Mouse (Mus musculus): ENCODE measurements around the gene Smarcc2.

Smarcc2 gene

GRCm38 (mm10) chr10:128516029-128516428 is 57.0 kb downstream of the Smarcc2 start:
- no peak for DNase-seq (ENCODE audit: low spot score)

DNA sequence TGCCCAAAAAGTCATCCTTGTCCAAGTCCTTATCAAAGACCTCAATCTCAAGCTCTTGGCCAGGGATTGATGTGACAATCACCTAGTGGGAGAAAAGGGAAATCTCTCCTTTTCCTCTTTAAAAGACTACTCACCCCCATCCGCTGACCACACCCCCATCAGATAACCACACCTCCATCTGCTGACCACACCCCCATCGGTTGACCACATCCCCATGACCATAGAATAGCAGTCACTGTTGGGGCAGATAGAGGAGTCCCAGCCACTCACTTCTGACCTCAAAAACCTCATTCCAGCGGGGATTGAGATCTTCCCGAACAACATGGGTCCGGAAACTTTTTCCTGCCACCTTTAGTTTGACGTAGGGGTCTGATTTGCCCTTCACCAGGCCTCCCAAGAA is 57.6 kb downstream of the Smarcc2 start:
- no peak for DNase-seq (ENCODE audit: low spot score)

GRCm38 (mm10) chr10:128518833-128519232 is 59.8 kb downstream of the Smarcc2 start:
- DNase-seq (ENCODE audit: low spot score) = peak; percentile 44

DNA sequence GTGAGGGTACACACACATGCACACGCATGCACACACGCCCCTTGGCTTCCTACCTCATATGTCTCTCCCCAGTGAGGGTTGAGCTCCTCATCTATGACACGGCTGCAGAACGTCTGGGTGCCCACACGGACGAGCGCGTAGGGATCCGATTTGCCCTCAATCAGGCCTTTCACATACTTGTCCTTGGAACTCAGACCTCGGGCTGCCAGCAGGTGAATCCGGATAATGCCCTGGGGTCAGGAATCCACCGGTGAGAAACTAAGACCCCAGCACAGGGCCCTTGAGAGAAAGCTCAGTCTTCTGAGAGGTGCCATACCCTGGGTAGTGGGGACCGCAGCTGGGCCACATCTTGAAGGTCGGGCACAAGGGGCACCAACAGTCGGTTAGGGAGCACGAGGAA is 61.5 kb downstream of the Smarcc2 start:
- DNase-seq (ENCODE audit: low spot score) = no peak

GRCm38 (mm10) chr10:128522351-128522750 is 63.3 kb downstream of the Smarcc2 start:
- DNase-seq (ENCODE audit: low spot score) = no peak

GRCm38 (mm10) chr10:128524111-128524731 is 65.2 kb downstream of the Smarcc2 start:
- no peak for DNase-seq (ENCODE audit: low spot score)

GRCm38 (mm10) chr10:128524732-128525662 is 65.9 kb downstream of the Smarcc2 start:
- DNase-seq (ENCODE audit: low spot score) = peak; percentile 64

DNA sequence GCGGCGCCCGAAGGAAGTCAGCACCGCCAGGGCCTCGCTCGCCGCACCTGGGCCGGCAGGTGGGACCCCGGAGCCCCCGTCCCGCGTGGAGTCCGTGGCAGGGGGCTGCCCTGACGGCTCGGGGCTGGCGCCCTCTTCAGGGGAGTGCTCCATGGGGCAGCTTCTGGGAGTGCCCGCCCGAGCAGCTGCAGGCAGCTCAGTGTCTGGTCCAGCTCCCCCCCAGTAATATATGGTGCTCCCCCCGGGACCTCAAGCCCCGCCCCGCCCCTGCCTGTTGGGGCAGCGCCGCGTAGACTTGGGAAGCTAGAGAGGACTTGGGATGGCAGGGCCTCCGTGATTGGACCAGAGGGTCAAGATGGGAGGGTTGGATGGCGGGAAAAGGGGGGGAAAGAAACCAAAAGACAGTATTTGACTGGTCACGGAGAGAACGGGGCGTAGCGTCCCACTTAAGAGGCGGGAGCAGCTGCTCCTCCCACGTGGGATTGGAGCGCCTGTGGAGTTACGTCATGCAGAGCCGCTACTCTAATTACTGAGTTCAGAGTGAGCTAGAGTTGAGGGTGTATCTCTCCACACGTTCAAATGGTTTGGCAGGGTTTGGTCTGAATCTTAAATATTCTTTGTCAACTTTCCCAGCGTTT is 66.7 kb downstream of the Smarcc2 start, which contains the start of gene Esyt1:
TSS of gene Esyt1 (minus strand) at position 201 of the 638 bp plus-strand sequence.
- peak; percentile 88 for DNase-seq (ENCODE audit: low spot score)

GRCm38 (mm10) chr10:128526366-128527356 is 67.6 kb downstream of the Smarcc2 start:
- DNase-seq (ENCODE audit: low spot score) = no peak

GRCm38 (mm10) chr10:128535206-128535605 is 76.2 kb downstream of the Smarcc2 start:
- no peak for DNase-seq (ENCODE audit: low spot score)

DNA sequence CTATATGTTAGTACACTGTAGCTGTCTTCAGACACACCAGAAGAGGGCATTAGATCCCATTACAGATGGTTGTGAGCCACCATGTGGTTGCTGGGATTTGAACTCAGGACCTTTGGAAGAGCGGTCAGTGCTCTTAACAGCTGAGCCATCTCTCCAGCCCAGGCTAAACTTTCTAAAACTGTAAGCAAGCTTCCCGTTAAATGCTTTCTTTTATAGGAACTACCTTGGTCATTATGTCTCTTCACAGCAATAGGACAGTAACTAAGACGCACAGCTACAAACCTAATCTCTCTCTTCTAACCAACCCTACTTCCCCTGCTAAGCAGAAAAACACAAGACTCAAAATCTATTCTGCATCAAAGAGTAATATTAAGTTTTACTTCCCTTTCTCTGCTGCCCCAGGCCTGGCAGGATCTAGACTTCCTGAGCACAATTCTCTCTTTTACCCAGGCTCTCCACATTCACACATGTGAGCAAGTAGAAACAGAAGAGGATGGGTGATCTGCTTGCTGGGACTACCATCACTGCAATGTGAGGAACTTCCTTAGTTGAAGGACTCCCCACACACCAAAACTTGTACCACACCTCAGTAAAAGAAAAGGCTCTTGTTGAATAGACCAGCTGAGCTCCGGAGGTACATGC is 76.7 kb downstream of the Smarcc2 start:
- DNase-seq (ENCODE audit: low spot score) = no peak

DNA sequence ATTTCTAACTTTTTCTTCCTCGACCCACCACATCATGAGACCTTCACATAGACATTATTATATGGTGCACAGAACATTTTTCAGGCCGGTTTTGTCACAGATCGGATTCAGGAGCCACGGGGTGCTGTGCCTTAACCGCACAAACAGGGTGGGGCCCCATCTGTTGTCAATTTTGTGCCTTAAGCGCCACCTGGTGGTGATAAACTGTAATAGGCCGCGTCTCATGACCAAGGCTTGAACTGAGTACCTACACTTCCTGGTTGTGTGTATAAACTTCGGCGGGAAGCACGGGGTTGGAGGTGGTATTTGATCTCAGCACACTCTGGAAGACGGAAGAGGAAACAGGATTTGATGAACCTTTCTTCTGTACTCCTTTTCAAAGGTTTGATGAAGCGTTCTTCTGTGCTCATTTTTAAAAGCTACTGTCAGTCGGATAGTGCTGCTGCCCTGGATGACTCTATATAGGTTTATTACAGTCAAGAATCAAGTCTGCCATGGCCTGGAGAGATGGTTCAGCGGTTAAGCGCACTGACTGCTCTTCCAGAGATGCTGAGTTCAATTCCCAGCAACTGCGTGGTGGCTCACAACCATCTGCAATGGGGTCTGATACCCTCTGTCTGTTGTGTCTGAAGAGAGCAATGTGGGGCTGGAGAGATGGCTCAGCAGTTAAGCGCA is 77.4 kb downstream of the Smarcc2 start:
- peak; percentile 85 for DNase-seq (ENCODE audit: low spot score)

GRCm38 (mm10) chr10:128538340-128538870 is 79.4 kb downstream of the Smarcc2 start:
- DNase-seq (ENCODE audit: low spot score) = no peak

All from spleen, adult 12 weeks (tissue).